Mouse (Mus musculus): ENCODE results near the gene D1Ertd622e.

GRCm38 (mm10) chr1:97599101-97599500, 62.8 kb downstream of the D1Ertd622e start:
- TF ChIP-seq CTCF (IDR thresholded peaks at IDR 0.05; ENCODE audit: low read depth): no peak
- TF ChIP-seq EP300 (IDR thresholded peaks at IDR 0.05; ENCODE audit: low read depth): no peak

Data from liver, embryonic 14.5 days (tissue).